ENCODE assay signal across 22 mouse cellular contexts in genomic region chr2:58505306-58506090, GRCm38 (mm10). TPM values are rescaled to one million over a fixed set of nuclear protein-coding genes. Genes with fewer than 3 reads are reported as not detected.
DNase-seq lines count a peak whose midpoint lies in the region; ATAC-seq lines count a peak whose summit lies in the region.
"Had no signal": no experiment of that assay in that cellular context is flagged by ENCODE, and none has a peak within 500 bp of the region (broad histone marks: within the 10 kb centered on the region; RNA-seq: fewer than 3 reads in every experiment).

No protein-coding gene starts in this region.

- H3K9ac ChIP-seq in hindbrain, embryonic 15.5 days = no peak overlapping the region
- no peak overlapping the region for H3K9ac ChIP-seq in hindbrain, embryonic 16.5 days (ENCODE audit: low read depth, low read length)
- H3K9ac ChIP-seq in intestine, embryonic 15.5 days = no peak overlapping the region
- H3K9ac ChIP-seq: kidney, embryonic 15.5 days; liver, postnatal 0 days had no signal

- H3K9me3 ChIP-seq in hindbrain, embryonic 15.5 days = no peaks in the 10 kb centered on the region
- H3K9me3 ChIP-seq in hindbrain, embryonic 16.5 days (ENCODE audit: control insufficient read depth, low read length) = no peaks in the 10 kb centered on the region
- no peaks in the 10 kb centered on the region for H3K9me3 ChIP-seq in intestine, embryonic 15.5 days
- H3K9me3 ChIP-seq: kidney, embryonic 15.5 days had no signal

- H3K4me3 ChIP-seq in hindbrain, embryonic 15.5 days = no peak overlapping the region
- H3K4me3 ChIP-seq in hindbrain, embryonic 16.5 days (ENCODE audit: low read length) = no peak overlapping the region
- H3K4me3 ChIP-seq in intestine, embryonic 15.5 days (replicated peaks) = no peak overlapping the region
- H3K4me3 ChIP-seq: erythroblast, embryonic 14.5 days; heart, adult 2 months; kidney, embryonic 15.5 days had no signal

- DNase-seq in 3134 (ENCODE audit: extremely low read depth, insufficient read length, low spot score) (peak; percentile 34), 3T3-L1 (ENCODE audit: low read depth, low spot score) (peak; percentile 91), MN1 (ENCODE audit: low spot score) (no peak)
- DNase-seq in ovary, postnatal 10 days (ENCODE audit: low spot score) = no peak
- DNase-seq: adrenal gland, adult 2 months; cerebellum, adult 8-10 months; gastrocnemius, postnatal 10 days; heart, adult 2 months; liver; liver, postnatal 0 days; lung, postnatal 10 days; thymus, postnatal 14 days had no signal

- ATAC-seq in hindbrain, embryonic 15.5 days (ENCODE audit: low FRiP score, low read depth) = 0 out of 2 replicates have a peak, but pooled peaks have one; percentile 35
- ATAC-seq in hindbrain, embryonic 16.5 days = no peak
- ATAC-seq in intestine, embryonic 15.5 days = peak; percentile 36; the same call in 1 of the 2 replicates
- ATAC-seq: forebrain, embryonic 14.5 days; liver, postnatal 0 days; midbrain, embryonic 16.5 days had no signal

- no peaks in the 10 kb centered on the region for H3K36me3 ChIP-seq in hindbrain, embryonic 15.5 days
- H3K36me3 ChIP-seq in hindbrain, embryonic 16.5 days (ENCODE audit: control insufficient read depth, insufficient read depth, low read length) = no peaks in the 10 kb centered on the region
- no peaks in the 10 kb centered on the region for H3K36me3 ChIP-seq in intestine, embryonic 15.5 days
- H3K36me3 ChIP-seq: G1E; kidney, embryonic 15.5 days had no signal

- no peak overlapping the region for H3K27ac ChIP-seq in hindbrain, embryonic 15.5 days (replicated peaks)
- no peak overlapping the region for H3K27ac ChIP-seq in hindbrain, embryonic 16.5 days (ENCODE audit: low read depth, low read length)
- no peak overlapping the region for H3K27ac ChIP-seq in intestine, embryonic 15.5 days
- H3K27ac ChIP-seq: heart, adult 2 months; kidney, embryonic 15.5 days had no signal

- no peak overlapping the region for H3K4me2 ChIP-seq in hindbrain, embryonic 15.5 days
- H3K4me2 ChIP-seq in hindbrain, embryonic 16.5 days (ENCODE audit: low read length) = no peak overlapping the region
- H3K4me2 ChIP-seq in intestine, embryonic 15.5 days (replicated peaks) = no peak overlapping the region
- H3K4me2 ChIP-seq: kidney, embryonic 15.5 days had no signal

- H3K27me3 ChIP-seq in hindbrain, embryonic 15.5 days = no peaks in the 10 kb centered on the region
- H3K27me3 ChIP-seq in hindbrain, embryonic 16.5 days (replicated peaks; ENCODE audit: control insufficient read depth, insufficient read depth, low read length) = no peaks in the 10 kb centered on the region
- H3K27me3 ChIP-seq in intestine, embryonic 15.5 days (replicated peaks) = no peaks in the 10 kb centered on the region
- H3K27me3 ChIP-seq: kidney, embryonic 15.5 days had no signal

- no peaks in the 10 kb centered on the region for H3K4me1 ChIP-seq in hindbrain, embryonic 15.5 days (replicated peaks)
- peaks cover 3% of the 10 kb centered on the region; the same call in 1 of the 2 replicates for H3K4me1 ChIP-seq in hindbrain, embryonic 16.5 days (ENCODE audit: control insufficient read depth, insufficient read depth, low read depth, low read length)
- H3K4me1 ChIP-seq in intestine, embryonic 15.5 days (replicated peaks) = no peaks in the 10 kb centered on the region; the same call in 1 of the 2 replicates

- 84% methylated on average over 9 of the region's 9 CpGs for WGBS in hindbrain, embryonic 15.5 days
- 85% methylated on average over 9 of the region's 9 CpGs for WGBS in hindbrain, embryonic 16.5 days
- 86% methylated on average over 9 of the region's 9 CpGs for WGBS in intestine, embryonic 15.5 days

RNA-seq across cellular contexts. Expression of gene Gm17409, which starts 35.6 kb away (rescaled TPM):
- polyA plus RNA-seq in hindbrain, embryonic 15.5 days (2015; fragmentation: Nextera tagmentation; extraction: Ambion mirVana) = not detected in 2 replicates
- 0.16 TPM in 1 of 2 replicates, not detected in the other for polyA plus RNA-seq in hindbrain, embryonic 16.5 days (2015; fragmentation: Nextera tagmentation; extraction: Ambion mirVana)
- polyA plus RNA-seq in intestine, embryonic 15.5 days (2015; fragmentation: Nextera tagmentation; extraction: Ambion mirVana) = not detected in 2 replicates
- polyA plus RNA-seq: adrenal gland, adult 2 months; erythroblast, embryonic 14.5 days; forebrain, embryonic 14.5 days; G1E; heart, adult 2 months; kidney, embryonic 15.5 days; large intestine, adult 2 months; liver, postnatal 0 days; midbrain, embryonic 16.5 days; small intestine, adult 2 months had no signal

Comparison
In these comparisons a context has a peak if more than half of its experiments do, and no peak if none do; other contexts are left out.
1. DNase-seq: peak in 3134 (single experiment) and 3T3-L1 (single experiment); none in ovary, postnatal 10 days (single experiment) and MN1 (single experiment).